ENCODE assay signal across 8 mouse cellular contexts in the genomic region with DNA sequence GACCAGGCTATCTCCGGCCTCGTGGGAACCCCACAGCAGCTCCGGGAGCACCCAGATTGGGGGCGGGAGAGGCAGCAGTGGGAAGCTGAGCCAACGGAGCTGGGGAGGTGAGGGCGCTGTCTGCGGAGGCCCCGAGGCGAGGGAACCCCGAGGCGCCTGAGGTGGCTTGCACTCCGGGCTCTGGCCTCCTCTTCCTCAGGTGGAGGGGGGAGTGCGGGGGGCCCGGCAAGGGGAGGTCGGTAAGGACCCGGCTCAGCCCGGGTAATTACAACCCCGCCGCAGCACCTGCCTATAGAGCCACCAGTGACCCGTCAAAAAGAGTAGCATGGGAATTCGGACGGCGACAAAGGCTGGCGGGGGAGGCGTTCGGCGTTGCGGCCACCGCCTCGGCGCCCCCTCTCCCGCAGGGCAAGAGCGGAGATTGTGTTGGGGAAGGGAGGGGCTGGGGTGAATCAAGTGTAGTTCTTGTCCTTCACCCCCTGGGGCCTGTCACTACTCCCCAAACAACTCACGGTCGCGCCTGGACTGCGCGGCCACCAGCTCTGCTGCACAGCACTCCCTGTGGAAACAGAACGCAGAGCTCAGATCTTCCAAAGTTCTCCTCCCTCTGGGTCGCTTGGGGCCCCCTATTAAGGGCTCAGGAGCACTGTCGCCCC. TPM values are rescaled to one million over a fixed set of nuclear protein-coding genes. Genes with fewer than 3 reads are reported as not detected.
DNase-seq lines count a peak whose midpoint lies in the region; ATAC-seq and TF ChIP-seq lines count a peak whose summit lies in the region.

No protein-coding gene starts in this region.

- no peak for TF ChIP-seq POLR2A in cerebellum, adult 2 months (IDR thresholded peaks at IDR 0.05; ENCODE audit: borderline replicate concordance, insufficient read depth, low read length)

- ATAC-seq in heart, embryonic 14.5 days (ENCODE audit: insufficient number of reproducible peaks, insufficient read depth, low FRiP score, low read depth): no peak
- peak; percentile 32 for ATAC-seq in midbrain, embryonic 13.5 days

- no peak overlapping the region for H3K27ac ChIP-seq in heart, embryonic 14.5 days (replicated peaks in 1 of 2; ENCODE audit: control insufficient read depth in 1 of 2, insufficient read depth in 1 of 2, low read depth in 2 of 2, low read length in 2 of 2)
- no peak overlapping the region for H3K27ac ChIP-seq in brown adipose tissue, adult 24 weeks (replicated peaks; ENCODE audit: low read depth, low read length)
- H3K27ac ChIP-seq in hindbrain, embryonic 10.5 days: no peak overlapping the region
- H3K27ac ChIP-seq in midbrain, embryonic 13.5 days: peak overlapping the region; percentile 61; the same call in 1 of the 2 replicates
- no peak overlapping the region for H3K27ac ChIP-seq in cerebellum, adult 2 months (ENCODE audit: insufficient read depth, low read length)

- H3K4me1 ChIP-seq in heart, embryonic 14.5 days (ENCODE audit: control insufficient read depth in 2 of 2, insufficient read depth in 2 of 2, low read length in 2 of 2): peaks cover 5 to 30% of the 10 kb centered on the region in 2 experiments; a peak in 3 of 4 replicates
- peaks cover 2% of the 10 kb centered on the region; the same call in 1 of the 2 replicates for H3K4me1 ChIP-seq in brown adipose tissue, adult 24 weeks (ENCODE audit: control insufficient read depth, insufficient read depth, insufficient read length, low read length)
- H3K4me1 ChIP-seq in hindbrain, embryonic 10.5 days (replicated peaks): peaks cover 55% of the 10 kb centered on the region
- H3K4me1 ChIP-seq in midbrain, embryonic 13.5 days (replicated peaks): peaks cover 65% of the 10 kb centered on the region
- no peaks in the 10 kb centered on the region; the same call in 1 of the 2 replicates for H3K4me1 ChIP-seq in cerebellum, adult 2 months (ENCODE audit: control insufficient read depth, insufficient read depth, low read length)

- peaks cover 99% of the 10 kb centered on the region for H3K27me3 ChIP-seq in heart, embryonic 14.5 days (ENCODE audit: control insufficient read depth, insufficient read depth, low read length)
- H3K27me3 ChIP-seq in hindbrain, embryonic 10.5 days (ENCODE audit: insufficient read depth, poor library complexity, severe bottlenecking): peaks cover 100% of the 10 kb centered on the region
- peaks cover 93% of the 10 kb centered on the region for H3K27me3 ChIP-seq in midbrain, embryonic 13.5 days
- H3K27me3 ChIP-seq in cerebellum, adult 2 months (ENCODE audit: control insufficient read depth, insufficient read depth, low read length): peaks cover 26% of the 10 kb centered on the region

- no peaks in the 10 kb centered on the region for H3K36me3 ChIP-seq in heart, embryonic 14.5 days (ENCODE audit: control insufficient read depth, insufficient read depth, low read length)
- H3K36me3 ChIP-seq in hindbrain, embryonic 10.5 days: no peaks in the 10 kb centered on the region
- H3K36me3 ChIP-seq in midbrain, embryonic 13.5 days: no peaks in the 10 kb centered on the region

- intact Hi-C loops in heart, postnatal 25 days (cut with DNase I): no loop called here

- no peak for TF ChIP-seq CTCF in cerebellum, adult 2 months (IDR thresholded peaks at IDR 0.05; ENCODE audit: borderline replicate concordance, insufficient read depth, low read depth, low read length)

- under 1% methylated on average over 35 of the region's 41 CpGs for WGBS in heart, embryonic 14.5 days
- WGBS in hindbrain, embryonic 10.5 days: under 1% methylated on average over 41 of the region's 41 CpGs
- WGBS in midbrain, embryonic 13.5 days: under 1% methylated on average over 39 of the region's 41 CpGs
- WGBS in cerebellum, adult 2 months: under 1% methylated on average over 41 of the region's 41 CpGs

- DNase-seq in heart, postnatal 25 days (ENCODE audit: low spot score): no peak
- no peak for DNase-seq in hindbrain, embryonic 10.5 days (ENCODE audit: low spot score)
- no peak for DNase-seq in cerebellum, adult 2 months
- no peak for DNase-seq in adrenal gland, adult 18-20 months (ENCODE audit: low spot score in 2 of 2)
- DNase-seq in frontal cortex, postnatal 25 days (ENCODE audit: low spot score in 2 of 2): no peak

- peak overlapping the region; percentile 51 for H3K4me2 ChIP-seq in heart, embryonic 14.5 days (ENCODE audit: low read length)
- H3K4me2 ChIP-seq in midbrain, embryonic 13.5 days (replicated peaks): peak overlapping the region; percentile 63

- H3K9me3 ChIP-seq in heart, embryonic 14.5 days (ENCODE audit: control insufficient read depth, low read length): no peaks in the 10 kb centered on the region
- no peaks in the 10 kb centered on the region for H3K9me3 ChIP-seq in hindbrain, embryonic 10.5 days
- H3K9me3 ChIP-seq in midbrain, embryonic 13.5 days: no peaks in the 10 kb centered on the region

- peak overlapping the region in 1 of 2 experiments; percentile 25; a peak in 2 of 4 replicates for H3K4me3 ChIP-seq in heart, embryonic 14.5 days (ENCODE audit: control insufficient read depth in 1 of 2, insufficient read depth in 1 of 2, low read depth in 1 of 2, low read length in 2 of 2)
- 0 out of 2 replicates have a peak overlapping the region, but pooled peaks have one; percentile 10 for H3K4me3 ChIP-seq in brown adipose tissue, adult 24 weeks (ENCODE audit: insufficient read depth, low read depth, low read length)
- peak overlapping the region; percentile 39 for H3K4me3 ChIP-seq in hindbrain, embryonic 10.5 days
- H3K4me3 ChIP-seq in midbrain, embryonic 13.5 days (replicated peaks): peak overlapping the region; percentile 49
- no peak overlapping the region for H3K4me3 ChIP-seq in cerebellum, adult 2 months (replicated peaks; ENCODE audit: insufficient read depth, low read depth, low read length)

- H3K9ac ChIP-seq in heart, embryonic 14.5 days (ENCODE audit: low read length): no peak overlapping the region
- H3K9ac ChIP-seq in midbrain, embryonic 13.5 days (replicated peaks): peak overlapping the region; percentile 53

RNA-seq across cellular contexts. Expression of a gene that starts 3.8 kb away (rescaled TPM):
- not detected in 2 replicates for polyA plus RNA-seq in heart, embryonic 14.5 days (2014; fragmentation: Nextera tagmentation; extraction: Ambion mirVana)
- not detected for total RNA-seq in heart, postnatal 25 days (2021)
- not detected in 2 replicates for polyA plus RNA-seq in brown adipose tissue, adult 24 weeks (2012; ENCODE audit: insufficient read depth, insufficient read length, missing spikeins)
- 1.2 and 3.0 TPM in 2 replicates for polyA plus RNA-seq in hindbrain, embryonic 10.5 days (2016; fragmentation: Nextera tagmentation; extraction: Ambion mirVana)
- 14.8 and 16.9 TPM in 2 replicates for polyA plus RNA-seq in midbrain, embryonic 13.5 days (2015; fragmentation: Nextera tagmentation; extraction: Ambion mirVana)
- 0.14 and 0.20 TPM in 2 replicates for polyA plus RNA-seq in cerebellum, adult 2 months (2012; rRNA removed)
- total RNA-seq in adrenal gland, adult 18-20 months (2021): not detected

RNA-seq across cellular contexts. Expression of a gene that starts 4.0 kb away (rescaled TPM):
- polyA plus RNA-seq in heart, embryonic 14.5 days (2014; fragmentation: Nextera tagmentation; extraction: Ambion mirVana): 22.3 and 22.7 TPM in 2 replicates
- 10 to 100 TPM; 16.0 to 16.6 TPM for total RNA-seq in heart, postnatal 25 days (2021)
- 12.0 and 13.4 TPM in 2 replicates for polyA plus RNA-seq in brown adipose tissue, adult 24 weeks (2012; ENCODE audit: insufficient read depth, insufficient read length, missing spikeins)
- polyA plus RNA-seq in hindbrain, embryonic 10.5 days (2016; fragmentation: Nextera tagmentation; extraction: Ambion mirVana): 15.3 and 16.1 TPM in 2 replicates
- polyA plus RNA-seq in midbrain, embryonic 13.5 days (2015; fragmentation: Nextera tagmentation; extraction: Ambion mirVana): 35.6 and 37.4 TPM in 2 replicates
- polyA plus RNA-seq in cerebellum, adult 2 months (2012; rRNA removed): 40.1 and 41.7 TPM in 2 replicates
- 10 to 100 TPM; 23.4 to 25.8 TPM for total RNA-seq in adrenal gland, adult 18-20 months (2021)
